Mouse (Mus musculus) limb, embryonic 10.5 days (tissue): ENCODE results near the gene Pbx2. TPM values are rescaled to one million over a fixed set of nuclear protein-coding genes. Genes with fewer than 3 reads are reported as not detected.

ENCODE experiments used
- DNase-seq: peaks from one replicate; pipeline ENCODE4 v3.0.0-alpha.2; 2017; ENCODE audit warnings: low spot score
- H3K27ac ChIP-seq: fragments of 300-500 bp; sonication (generic); 2 replicates; pipeline ENCODE4 v1.5.1; 2016; ENCODE audit warnings: mild to moderate bottlenecking
- H3K27me3 ChIP-seq: fragments of 300-500 bp; sonication (generic); 2 replicates; pipeline ENCODE4 v1.6.1; 2016; ENCODE audit warnings: low read depth, mild to moderate bottlenecking; ENCODE audit not compliant: poor library complexity, severe bottlenecking
- H3K36me3 ChIP-seq: fragments of 300-500 bp; sonication (generic); 2 replicates; pipeline ENCODE4 v1.6.1; 2016; ENCODE audit warnings: mild to moderate bottlenecking, moderate library complexity
- H3K4me1 ChIP-seq: fragments of 300-500 bp; sonication (generic); 2 replicates; pipeline ENCODE4 v1.6.1; 2016
- H3K4me3 ChIP-seq: fragments of 300-500 bp; sonication (generic); 2 replicates; pipeline ENCODE4 v1.5.1; 2016; ENCODE audit warnings: mild to moderate bottlenecking, moderate library complexity
- H3K9me3 ChIP-seq: fragments of 300-500 bp; sonication (generic); replicated peaks from 2 replicates; pipeline ENCODE4 v1.6.1; 2016; ENCODE audit warnings: mild to moderate bottlenecking
- WGBS: fragments of 180-500 bp; shearing (Covaris S2); methylation state at CpG from one replicate; pipeline ENCODE4 v1.1.7; 2016; 5-methylcytosine and 5-hydroxymethylcytosine counted together
- polyA plus RNA-seq: library from polyadenylated mRNA; unstranded; fragments of >200 nt; fragmentation: Nextera tagmentation; extraction: Ambion mirVana; gene quantifications from 2 replicates; pipeline ENCODE4 v1.2.1, GENCODE M21; 2016

The Pbx2 gene
- polyA plus RNA-seq, 1 experiment from 2014 or later, result 22.5 TPM

- Histone ChIP-seq H3K27me3 (peaks cover 48% of the 10 kb centered on the region), H3K36me3 (peaks cover 17% of the 10 kb centered on the region), H3K9me3 (no peaks in the 10 kb centered on the region), H3K27ac (peak within 1 kb of the TSS; percentile 92), H3K4me1 (peaks cover 65% of the 10 kb centered on the region), H3K4me3 (peak within 1 kb of the TSS; percentile 74)
- 6% methylated on average over 29 of the region's 29 CpGs for WGBS
- no peak for DNase-seq
Measured at GRCm38 (mm10) chr17:34627943-34628643, 37.0 kb downstream of the Pbx2 start, which contains the start of gene Ppt2. Gene Ppt2 (minus strand): TSS chr17:34628510.

- Histone ChIP-seq H3K4me3 (peak overlapping the region; percentile 74), H3K27ac (peak overlapping the region; percentile 92), H3K36me3 (peaks cover 12% of the 10 kb centered on the region), H3K4me1 (peaks cover 68% of the 10 kb centered on the region), H3K27me3 (peaks cover 53% of the 10 kb centered on the region), H3K9me3 (no peaks in the 10 kb centered on the region)
- WGBS, result 21% methylated on average over 5 of the region's 5 CpGs
- DNase-seq, result no peak
Measured at GRCm38 (mm10) chr17:34628644-34628967, 37.5 kb downstream of the Pbx2 start.

GRCm38 (mm10) chr17:34629221-34629751, 38.2 kb downstream of the Pbx2 start, which contains the start of gene Prrt1:
Gene Prrt1 (plus strand): TSS chr17:34629533.
- Histone ChIP-seq H3K9me3 (no peaks in the 10 kb centered on the region), H3K36me3 (peaks cover 7% of the 10 kb centered on the region), H3K27me3 (peaks cover 59% of the 10 kb centered on the region), H3K4me1 (peaks cover 69% of the 10 kb centered on the region), H3K4me3 (peak within 1 kb of the TSS; percentile 74), H3K27ac (peak within 1 kb of the TSS; percentile 92)
- no peak for DNase-seq
- WGBS, result 1% methylated on average over 16 of the region's 16 CpGs

DNA sequence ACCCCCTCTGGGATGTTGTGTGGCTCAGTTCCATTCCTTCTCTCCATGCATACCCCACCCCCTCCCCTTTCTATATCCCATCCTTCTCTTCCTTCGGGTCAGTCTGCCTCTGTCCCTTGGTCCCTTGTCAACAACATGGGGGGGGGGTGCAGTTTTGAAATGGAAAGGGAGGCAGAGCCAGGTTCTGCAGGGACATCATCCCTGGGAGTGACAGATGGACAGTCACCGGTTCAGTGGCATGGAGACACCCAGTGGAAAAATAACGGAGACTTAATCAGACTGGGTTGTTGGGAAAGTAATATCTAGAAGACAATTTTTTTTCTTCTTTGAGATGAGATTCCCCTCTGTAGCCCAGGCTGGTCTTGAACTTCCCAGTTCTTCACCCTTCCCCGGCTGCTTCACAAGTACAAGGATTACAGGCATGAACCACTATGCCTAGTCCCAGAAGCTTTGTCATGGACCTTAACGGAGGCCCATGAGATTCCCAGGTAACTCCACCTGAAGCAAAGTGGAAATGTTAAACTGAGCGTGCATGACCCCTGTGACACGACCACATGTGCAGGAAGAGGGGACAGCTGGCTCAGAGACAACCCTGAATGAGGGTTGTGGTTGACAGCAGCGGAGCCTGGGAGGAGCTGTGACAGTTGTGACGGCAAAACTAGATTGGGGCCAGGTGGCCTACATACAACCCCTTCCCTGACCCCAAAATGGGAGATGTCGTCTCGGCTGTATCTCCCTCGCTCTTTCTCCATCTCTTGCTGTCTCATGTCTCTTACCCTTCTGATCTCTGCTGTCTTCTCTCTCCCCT, 38.9 kb downstream of the Pbx2 start:
- 13% methylated on average over 12 of the region's 12 CpGs for WGBS

DNA sequence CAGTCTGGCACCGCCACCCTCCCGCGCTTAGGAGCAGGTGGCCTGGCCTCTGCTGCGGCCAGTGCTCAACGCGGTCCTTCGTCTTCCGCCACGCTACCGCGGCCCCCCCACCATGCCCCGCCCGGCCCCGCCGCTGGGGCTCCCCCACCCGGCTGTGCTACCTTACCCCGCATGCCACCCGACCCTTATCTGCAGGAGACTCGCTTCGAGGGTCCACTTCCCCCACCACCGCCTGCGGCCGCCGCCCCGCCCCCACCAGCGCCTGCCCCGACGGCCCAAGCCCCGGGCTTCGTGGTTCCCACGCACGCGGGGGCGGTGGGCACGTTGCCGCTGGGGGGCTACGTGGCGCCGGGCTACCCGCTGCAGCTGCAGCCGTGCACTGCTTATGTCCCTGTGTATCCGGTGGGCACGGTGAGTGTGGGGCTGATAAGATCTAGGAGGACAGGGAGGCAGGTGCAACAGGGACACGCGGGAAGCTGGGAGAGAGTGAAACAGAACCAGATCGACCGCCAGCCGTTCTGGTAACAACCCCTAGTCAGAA, 39.8 kb downstream of the Pbx2 start:
- WGBS, result 3% methylated on average over 48 of the region's 48 CpGs
- no peak for DNase-seq
- peaks cover 60% of the 10 kb centered on the region for H3K27me3 ChIP-seq

More for the DNA sequence above, 38.9 kb downstream of the Pbx2 start:
- no peak for DNase-seq
- H3K9me3 ChIP-seq, result no peaks in the 10 kb centered on the region
- peaks cover 69% of the 10 kb centered on the region for H3K4me1 ChIP-seq
- peak overlapping the region; percentile 74 for H3K4me3 ChIP-seq
- peaks cover 59% of the 10 kb centered on the region for H3K27me3 ChIP-seq
- no peak overlapping the region for H3K27ac ChIP-seq
- H3K36me3 ChIP-seq, result peaks cover 7% of the 10 kb centered on the region

DNA sequence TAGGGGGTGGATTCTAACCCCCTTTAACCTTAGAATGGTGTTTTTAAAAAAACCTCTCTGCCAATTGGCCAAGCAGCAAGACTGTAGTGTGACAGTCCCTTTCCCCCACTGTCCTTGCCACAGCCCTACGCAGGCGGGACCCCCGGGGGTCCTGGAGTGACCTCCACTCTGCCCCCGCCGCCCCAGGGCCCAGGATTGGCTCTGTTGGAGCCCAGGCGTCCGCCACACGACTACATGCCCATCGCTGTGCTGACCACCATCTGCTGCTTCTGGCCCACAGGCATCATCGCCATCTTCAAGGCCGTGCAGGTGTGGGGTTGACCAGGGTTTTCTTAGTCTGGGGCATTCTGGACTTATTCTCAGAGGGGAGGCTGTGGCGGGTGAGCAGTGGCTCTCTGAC, 40.6 kb downstream of the Pbx2 start:
- DNase-seq, result no peak
- H3K4me3 ChIP-seq, result peak overlapping the region; percentile 52
- H3K4me1 ChIP-seq, result peaks cover 61% of the 10 kb centered on the region
- no peaks in the 10 kb centered on the region for H3K9me3 ChIP-seq
- H3K27me3 ChIP-seq, result peaks cover 62% of the 10 kb centered on the region
- peak overlapping the region; percentile 46; the same call in 1 of the 2 replicates for H3K27ac ChIP-seq
- no peaks in the 10 kb centered on the region for H3K36me3 ChIP-seq
- 4% methylated on average over 12 of the region's 12 CpGs for WGBS

More for the DNA sequence above, 39.8 kb downstream of the Pbx2 start:
- no peaks in the 10 kb centered on the region for H3K9me3 ChIP-seq
- H3K4me1 ChIP-seq, result peaks cover 69% of the 10 kb centered on the region
- H3K36me3 ChIP-seq, result no peaks in the 10 kb centered on the region
- H3K4me3 ChIP-seq, result peak overlapping the region; percentile 52
- no peak overlapping the region for H3K27ac ChIP-seq

DNA sequence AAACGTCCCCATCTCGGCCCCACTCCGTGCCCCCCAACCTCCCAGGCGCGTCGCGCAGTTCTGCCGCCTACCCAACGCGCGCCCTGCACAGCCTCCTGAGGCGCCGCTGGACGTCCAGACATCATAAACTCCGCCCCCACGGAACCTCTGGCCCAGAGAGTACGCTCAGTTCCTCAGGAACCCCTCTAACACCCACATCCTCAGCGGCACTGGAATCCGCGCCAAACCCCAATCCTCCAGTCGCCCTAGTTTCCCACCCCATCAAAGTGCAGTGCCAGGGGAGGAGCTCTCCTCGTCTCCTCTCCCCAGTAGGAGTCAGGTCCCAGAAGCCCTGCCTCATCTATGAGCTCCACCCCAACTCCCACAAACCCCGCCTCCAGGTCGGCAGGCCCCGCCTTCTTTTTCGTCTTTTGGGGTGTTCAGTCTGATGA, 41.2 kb downstream of the Pbx2 start:
- peak overlapping the region; percentile 52 for H3K4me3 ChIP-seq
- 1% methylated on average over 26 of the region's 26 CpGs for WGBS
- peaks cover 62% of the 10 kb centered on the region for H3K27me3 ChIP-seq
- no peaks in the 10 kb centered on the region for H3K9me3 ChIP-seq
- H3K27ac ChIP-seq, result peak overlapping the region; percentile 46; the same call in 1 of the 2 replicates
- H3K36me3 ChIP-seq, result no peaks in the 10 kb centered on the region
- peak; percentile 55 for DNase-seq
- peaks cover 59% of the 10 kb centered on the region for H3K4me1 ChIP-seq

DNA sequence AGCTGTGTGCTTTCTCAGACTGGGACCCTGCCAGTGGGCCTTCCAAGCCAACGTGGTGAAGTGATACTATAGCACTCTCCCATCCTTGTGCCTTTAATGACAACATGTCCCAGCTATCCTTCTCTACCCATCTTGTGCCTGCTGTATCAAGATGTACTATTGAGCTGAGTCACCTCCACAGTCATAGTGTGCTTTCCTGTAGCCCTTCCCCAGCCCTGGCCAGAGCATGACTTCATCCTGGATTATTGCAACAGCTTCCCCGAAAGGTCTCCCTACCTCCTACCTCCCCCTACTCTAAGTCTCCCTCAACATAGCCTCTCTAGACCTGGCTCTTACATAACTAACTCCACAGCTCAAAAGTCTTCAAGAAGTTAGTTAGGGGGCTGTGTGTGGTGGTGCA, 44.6 kb downstream of the Pbx2 start:
- DNase-seq, result no peak
- Histone ChIP-seq H3K36me3 (no peaks in the 10 kb centered on the region), H3K27me3 (peaks cover 38% of the 10 kb centered on the region), H3K4me3 (no peak overlapping the region), H3K27ac (no peak overlapping the region), H3K9me3 (no peaks in the 10 kb centered on the region), H3K4me1 (peaks cover 29% of the 10 kb centered on the region)
- WGBS, result 77% methylated on average over 2 of the region's 2 CpGs

GRCm38 (mm10) chr17:34637459-34637858, 46.4 kb downstream of the Pbx2 start:
- H3K27ac ChIP-seq, result no peak overlapping the region; the same call in 1 of the 2 replicates
- H3K36me3 ChIP-seq, result no peaks in the 10 kb centered on the region
- no peak for DNase-seq
- peaks cover 21% of the 10 kb centered on the region for H3K4me1 ChIP-seq
- peaks cover 20% of the 10 kb centered on the region for H3K27me3 ChIP-seq
- H3K9me3 ChIP-seq, result no peaks in the 10 kb centered on the region
- H3K4me3 ChIP-seq, result no peak overlapping the region
- 78% methylated on average over 3 of the region's 3 CpGs for WGBS

DNA sequence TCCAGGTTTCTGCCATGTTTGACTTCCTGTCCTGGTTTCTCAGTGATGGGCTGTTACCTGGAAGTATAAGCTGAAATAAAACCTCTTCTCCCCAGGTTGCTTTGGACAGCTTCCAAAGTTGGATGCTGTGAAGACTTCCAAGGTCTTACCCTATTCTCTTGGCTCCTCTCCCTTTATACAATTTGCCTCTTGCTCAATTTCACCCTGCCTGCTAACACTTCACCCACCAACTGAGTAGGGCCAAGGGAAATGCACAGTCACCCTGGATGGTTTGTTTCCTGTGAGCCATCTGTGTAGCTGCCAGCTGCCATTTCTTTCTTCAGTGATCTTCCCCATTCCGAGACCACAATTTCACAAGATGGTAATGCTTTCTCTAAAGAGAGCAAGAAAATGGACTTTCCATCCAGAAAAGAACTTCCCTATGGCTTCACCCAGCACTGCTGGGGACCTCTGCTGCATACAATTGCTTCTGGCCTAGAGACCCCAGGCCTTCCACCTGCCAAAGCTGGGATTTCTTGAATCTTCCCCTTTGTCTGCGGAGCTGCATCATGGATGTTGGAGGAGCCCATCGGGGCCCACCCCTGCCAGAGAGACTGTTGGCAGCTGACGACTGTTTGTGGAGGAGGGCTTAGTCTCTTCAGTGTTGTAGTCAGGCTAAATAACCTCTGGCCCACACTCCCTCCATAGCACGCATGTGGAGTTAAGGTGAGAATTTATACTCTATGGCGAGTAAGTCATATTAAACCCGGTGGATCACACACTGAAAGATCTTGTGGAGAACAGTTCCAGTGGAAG, 48.6 kb downstream of the Pbx2 start:
- whole genome bisulfite sequencing, result 83% methylated on average over 7 of the region's 7 CpGs
- no peak overlapping the region for H3K4me3 ChIP-seq
- no peaks in the 10 kb centered on the region for H3K9me3 ChIP-seq
- H3K27me3 ChIP-seq, result peaks cover 3% of the 10 kb centered on the region; the same call in 1 of the 2 replicates
- peaks cover 12% of the 10 kb centered on the region for H3K4me1 ChIP-seq
- H3K36me3 ChIP-seq, result no peaks in the 10 kb centered on the region
- peak overlapping the region; percentile 5; the same call in 1 of the 2 replicates for H3K27ac ChIP-seq
- DNase-seq, result no peak

- peaks cover 7% of the 10 kb centered on the region for H3K36me3 ChIP-seq
- 24% methylated on average over 11 of the region's 11 CpGs for WGBS
- H3K27me3 ChIP-seq, result 0 out of 2 replicates have a peak, but pooled peaks cover under 1% of the 10 kb centered on the region
- H3K9me3 ChIP-seq, result no peaks in the 10 kb centered on the region
- H3K4me1 ChIP-seq, result peaks cover 22% of the 10 kb centered on the region
- H3K4me3 ChIP-seq, result peak overlapping the region; percentile 7; the same call in 1 of the 2 replicates
- H3K27ac ChIP-seq, result peak overlapping the region; percentile 83
- peak; percentile 55 for DNase-seq
Measured at GRCm38 (mm10) chr17:34640778-34641601, 49.9 kb downstream of the Pbx2 start.
